In the genomic region with DNA sequence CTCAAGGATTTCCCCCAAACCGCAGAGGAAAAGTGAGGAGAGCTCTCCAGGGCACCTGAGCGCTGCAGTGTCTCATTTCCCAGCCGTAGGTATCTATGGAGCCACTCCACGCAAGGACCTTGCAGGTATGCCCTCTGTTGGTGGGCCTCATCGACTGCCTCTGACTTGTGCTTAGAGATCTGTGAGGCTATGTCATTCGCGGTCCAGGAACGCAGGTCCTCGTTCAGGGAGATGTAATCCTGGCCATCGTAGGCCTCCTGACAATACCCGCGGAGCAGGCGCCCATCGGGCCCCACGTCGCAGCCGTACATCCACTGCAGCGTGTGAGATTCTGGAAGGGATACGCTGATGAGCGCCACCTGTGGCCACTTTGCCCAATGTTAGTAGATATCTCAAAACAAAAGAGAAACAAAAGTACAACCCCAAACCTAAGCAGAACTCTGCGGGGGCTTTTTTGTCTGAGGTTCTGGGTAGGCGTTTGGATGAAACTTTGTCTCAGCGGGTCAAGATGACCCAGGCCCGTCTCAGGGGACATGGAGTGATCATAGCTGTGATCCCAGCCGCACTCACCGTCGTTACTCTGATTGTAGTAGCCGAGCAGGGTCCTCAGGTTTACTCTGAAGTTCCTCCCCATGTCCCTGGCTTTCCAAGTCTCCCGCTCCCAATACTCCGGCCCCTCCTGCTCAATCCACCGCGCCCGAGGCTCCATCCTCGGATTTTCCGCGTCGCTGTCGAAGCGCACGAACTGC, we compare ENCODE assay signal across 1 mouse cellular context.
TF ChIP-seq lines count a peak whose summit lies in the region.

No protein-coding gene starts in this region.

TF ChIP-seq in MEL, 35 proteins besides CTCF, POLR2A, EP300 and RAD21:
- TF ChIP-seq MAZ (IDR thresholded peaks at IDR 0.05; ENCODE audit: low read depth, low read length) (0 out of 2 replicates have a peak, but pooled peaks have one; percentile 26), HCFC1 (IDR thresholded peaks at IDR 0.05; ENCODE audit: low read depth, low read length) (0 out of 2 replicates have a peak, but pooled peaks have one; percentile 16), SIN3A (IDR thresholded peaks at IDR 0.05; ENCODE audit: low read length) (peak; percentile 66), ETS1 (IDR thresholded peaks at IDR 0.05; ENCODE audit: low read depth, low read length) (0 out of 2 replicates have a peak, but pooled peaks have one; percentile 38), SMC3 (IDR thresholded peaks at IDR 0.05; ENCODE audit: low read depth, low read length) (peak; percentile 30), GATA1 (IDR thresholded peaks at IDR 0.05; ENCODE audit: low read depth, low read length) (0 out of 2 replicates have a peak, but pooled peaks have one; percentile 5), MXI1 (IDR thresholded peaks at IDR 0.05; ENCODE audit: low read depth, low read length) (peak; percentile 66), MYC (IDR thresholded peaks at IDR 0.05; ENCODE audit: low read depth, low read length) (peak; percentile 56; the same call in 1 of the 2 replicates)
